Mouse (Mus musculus) hindbrain, embryonic 13.5 days (tissue): ENCODE data around the gene Mad2l2. TPM values are rescaled to one million over a fixed set of nuclear protein-coding genes. Genes with fewer than 3 reads are reported as not detected.

Source experiments
- ATAC-seq: fragments of 200-750 bp; cut with Nextera tagmentation; 2 replicates; pipeline ENCODE4 v1.8.0; 2017; ENCODE audit warnings: moderate TSS enrichment; ENCODE audit not compliant: low FRiP score
- H3K27ac ChIP-seq: fragments of 300-500 bp; sonication (generic); 2 replicates; pipeline ENCODE4 v1.5.1; 2015; ENCODE audit warnings: inconsistent platforms, mild to moderate bottlenecking, moderate library complexity
- H3K27me3 ChIP-seq: fragments of 300-500 bp; sonication (generic); 2 replicates; pipeline ENCODE4 v1.6.1; 2015; ENCODE audit warnings: mild to moderate bottlenecking, inconsistent platforms
- H3K36me3 ChIP-seq: fragments of 300-500 bp; sonication (generic); 2 replicates; pipeline ENCODE4 v1.6.1; 2015; ENCODE audit warnings: mild to moderate bottlenecking, inconsistent platforms
- H3K4me1 ChIP-seq: fragments of 300-500 bp; sonication (generic); replicated peaks from 2 replicates; pipeline ENCODE4 v1.6.1; 2015; ENCODE audit warnings: inconsistent platforms
- H3K4me2 ChIP-seq: fragments of 300-500 bp; sonication (generic); 2 replicates; pipeline ENCODE4 v1.6.1; 2015; ENCODE audit warnings: inconsistent platforms, mild to moderate bottlenecking, moderate library complexity
- H3K4me3 ChIP-seq: fragments of 300-500 bp; sonication (generic); 2 replicates; pipeline ENCODE4 v1.5.1; 2015; ENCODE audit warnings: mild to moderate bottlenecking, inconsistent platforms
- H3K9ac ChIP-seq: fragments of 300-500 bp; sonication (generic); 2 replicates; pipeline ENCODE4 v1.6.1; 2015; ENCODE audit warnings: mild to moderate bottlenecking, inconsistent platforms
- H3K9me3 ChIP-seq: fragments of 300-500 bp; sonication (generic); 2 replicates; pipeline ENCODE4 v1.6.1; 2016; ENCODE audit warnings: inconsistent platforms
- WGBS: fragments of 180-500 bp; shearing (Covaris S2); methylation state at CpG from one replicate; pipeline ENCODE4 v1.1.7; 2015; 5-methylcytosine and 5-hydroxymethylcytosine counted together
- polyA plus RNA-seq: library from polyadenylated mRNA; unstranded; fragments of >200 nt; fragmentation: Nextera tagmentation; extraction: Ambion mirVana; gene quantifications from 2 replicates; pipeline ENCODE4 v1.2.1, GENCODE M21; 2015

The Mad2l2 gene
- polyA plus RNA-seq, 1 experiment from 2014 or later: 118 TPM

GRCm38 (mm10) chr4:148130561-148131413, 603 bp downstream of the Mad2l2 start, which contains the start of gene Draxin:
Gene Draxin, minus strand, starts transcription at chr4:148130698.
- H3K9ac ChIP-seq: peak within 1 kb of the TSS; percentile 99
- no peaks in the 10 kb centered on the region for H3K9me3 ChIP-seq
- peak; percentile 70 for ATAC-seq
- H3K4me3 ChIP-seq: peak within 1 kb of the TSS; percentile 85
- H3K27me3 ChIP-seq: 0 out of 2 replicates have a peak, but pooled peaks cover 6% of the 10 kb centered on the region
- peaks cover 5% of the 10 kb centered on the region; the same call in 1 of the 2 replicates for H3K36me3 ChIP-seq
- WGBS: under 1% methylated on average over 79 of the region's 87 CpGs
- H3K4me1 ChIP-seq: peaks cover 72% of the 10 kb centered on the region
- peak within 1 kb of the TSS; percentile 99 for H3K27ac ChIP-seq
- H3K4me2 ChIP-seq: peak within 1 kb of the TSS; percentile 71

GRCm38 (mm10) chr4:148131497-148132081, 1.4 kb downstream of the Mad2l2 start:
- ATAC-seq: peak; percentile 70
- Histone ChIP-seq H3K4me1 (peaks cover 64% of the 10 kb centered on the region), H3K27me3 (0 out of 2 replicates have a peak, but pooled peaks cover 6% of the 10 kb centered on the region), H3K27ac (peak overlapping the region; percentile 99), H3K9me3 (no peaks in the 10 kb centered on the region), H3K4me2 (peak overlapping the region; percentile 71), H3K36me3 (peaks cover 5% of the 10 kb centered on the region; the same call in 1 of the 2 replicates), H3K9ac (peak overlapping the region; percentile 99), H3K4me3 (peak overlapping the region; percentile 85)
- 0% methylated on average over 21 of the region's 21 CpGs for whole genome bisulfite sequencing

GRCm38 (mm10) chr4:148134988-148135387, 4.8 kb downstream of the Mad2l2 start:
- 0 out of 2 replicates have a peak, but pooled peaks cover 6% of the 10 kb centered on the region for H3K27me3 ChIP-seq
- H3K4me3 ChIP-seq: no peak overlapping the region
- H3K36me3 ChIP-seq: no peaks in the 10 kb centered on the region
- H3K4me2 ChIP-seq: no peak overlapping the region
- WGBS: 82% methylated on average over 8 of the region's 8 CpGs
- peaks cover 59% of the 10 kb centered on the region for H3K4me1 ChIP-seq
- H3K9ac ChIP-seq: no peak overlapping the region
- no peak overlapping the region for H3K27ac ChIP-seq
- no peaks in the 10 kb centered on the region for H3K9me3 ChIP-seq
- ATAC-seq: no peak

GRCm38 (mm10) chr4:148137503-148137902, 7.3 kb downstream of the Mad2l2 start:
- no peak overlapping the region for H3K4me2 ChIP-seq
- no peak overlapping the region for H3K27ac ChIP-seq
- H3K27me3 ChIP-seq: no peaks in the 10 kb centered on the region
- WGBS: 65% methylated on average over 8 of the region's 8 CpGs
- H3K9me3 ChIP-seq: no peaks in the 10 kb centered on the region
- ATAC-seq: no peak
- no peak overlapping the region for H3K9ac ChIP-seq
- no peaks in the 10 kb centered on the region for H3K36me3 ChIP-seq
- H3K4me3 ChIP-seq: no peak overlapping the region
- peaks cover 49% of the 10 kb centered on the region for H3K4me1 ChIP-seq

- no peaks in the 10 kb centered on the region for H3K9me3 ChIP-seq
- no peaks in the 10 kb centered on the region for H3K27me3 ChIP-seq
- peak overlapping the region; percentile 82 for H3K4me2 ChIP-seq
- H3K36me3 ChIP-seq: peaks cover 17% of the 10 kb centered on the region
- WGBS: under 1% methylated on average over 12 of the region's 12 CpGs
- peak overlapping the region; percentile 92 for H3K27ac ChIP-seq
- H3K4me1 ChIP-seq: peaks cover 41% of the 10 kb centered on the region
- peak overlapping the region; percentile 80 for H3K9ac ChIP-seq
- peak overlapping the region; percentile 63 for H3K4me3 ChIP-seq
- peak; percentile 17 for ATAC-seq
Observed at GRCm38 (mm10) chr4:148139767-148140097, 9.5 kb downstream of the Mad2l2 start.

GRCm38 (mm10) chr4:148140098-148141011, 10.2 kb downstream of the Mad2l2 start:
- Histone ChIP-seq H3K4me2 (peak overlapping the region; percentile 82), H3K4me3 (peak overlapping the region; percentile 63), H3K9me3 (no peaks in the 10 kb centered on the region), H3K9ac (peak overlapping the region; percentile 80), H3K27me3 (no peaks in the 10 kb centered on the region), H3K27ac (peak overlapping the region; percentile 92), H3K36me3 (peaks cover 23% of the 10 kb centered on the region), H3K4me1 (peaks cover 36% of the 10 kb centered on the region)
- under 1% methylated on average over 65 of the region's 65 CpGs for WGBS
- peak; percentile 94 for ATAC-seq

GRCm38 (mm10) chr4:148143721-148144120, 13.5 kb downstream of the Mad2l2 start:
- H3K4me3 ChIP-seq: no peak overlapping the region
- ATAC-seq: no peak
- H3K9ac ChIP-seq: 0 out of 2 replicates have a peak overlapping the region, but pooled peaks have one; percentile 29
- WGBS: 93% methylated on average over 5 of the region's 5 CpGs
- no peak overlapping the region for H3K4me2 ChIP-seq
- H3K9me3 ChIP-seq: no peaks in the 10 kb centered on the region
- H3K27me3 ChIP-seq: no peaks in the 10 kb centered on the region
- peaks cover 19% of the 10 kb centered on the region for H3K4me1 ChIP-seq
- H3K27ac ChIP-seq: no peak overlapping the region
- peaks cover 47% of the 10 kb centered on the region for H3K36me3 ChIP-seq

GRCm38 (mm10) chr4:148147714-148148113, 17.5 kb downstream of the Mad2l2 start:
- H3K4me3 ChIP-seq: no peak overlapping the region

GRCm38 (mm10) chr4:148149540-148149939, 19.4 kb downstream of the Mad2l2 start:
- no peak for ATAC-seq
- H3K4me2 ChIP-seq: no peak overlapping the region
- H3K27ac ChIP-seq: no peak overlapping the region
- H3K4me3 ChIP-seq: no peak overlapping the region
- 68% methylated on average over 12 of the region's 12 CpGs for WGBS
- H3K36me3 ChIP-seq: peaks cover 55% of the 10 kb centered on the region
- H3K9ac ChIP-seq: 0 out of 2 replicates have a peak overlapping the region, but pooled peaks have one; percentile 15
- H3K27me3 ChIP-seq: no peaks in the 10 kb centered on the region
- no peaks in the 10 kb centered on the region for H3K9me3 ChIP-seq
- H3K4me1 ChIP-seq: peaks cover 13% of the 10 kb centered on the region

More at GRCm38 (mm10) chr4:148147714-148148113, 17.5 kb downstream of the Mad2l2 start:
- WGBS: 89% methylated on average over 2 of the region's 2 CpGs
- Histone ChIP-seq H3K36me3 (peaks cover 53% of the 10 kb centered on the region), H3K9ac (no peak overlapping the region), H3K27ac (no peak overlapping the region), H3K4me1 (peaks cover 13% of the 10 kb centered on the region), H3K27me3 (no peaks in the 10 kb centered on the region), H3K9me3 (no peaks in the 10 kb centered on the region), H3K4me2 (no peak overlapping the region)
- no peak for ATAC-seq

- H3K9ac ChIP-seq: no peak overlapping the region
- H3K4me1 ChIP-seq: peaks cover 13% of the 10 kb centered on the region
- ATAC-seq: no peak
- H3K4me2 ChIP-seq: no peak overlapping the region
- H3K36me3 ChIP-seq: peaks cover 54% of the 10 kb centered on the region
- H3K27ac ChIP-seq: no peak overlapping the region
- no peaks in the 10 kb centered on the region for H3K9me3 ChIP-seq
- 66% methylated on average over 7 of the region's 7 CpGs for WGBS
- no peaks in the 10 kb centered on the region for H3K27me3 ChIP-seq
- H3K4me3 ChIP-seq: no peak overlapping the region
Observed at GRCm38 (mm10) chr4:148150242-148150641, 20.1 kb downstream of the Mad2l2 start.

- Histone ChIP-seq H3K4me2 (peak overlapping the region; percentile 86), H3K27me3 (no peaks in the 10 kb centered on the region), H3K4me3 (peak overlapping the region; percentile 56), H3K36me3 (peaks cover 54% of the 10 kb centered on the region), H3K27ac (peak overlapping the region; percentile 95), H3K9me3 (no peaks in the 10 kb centered on the region), H3K9ac (peak overlapping the region; percentile 88), H3K4me1 (peaks cover 13% of the 10 kb centered on the region)
- 51% methylated on average over 3 of the region's 3 CpGs for WGBS
- no peak for ATAC-seq
Observed at GRCm38 (mm10) chr4:148150953-148151266, 20.7 kb downstream of the Mad2l2 start.
